Mouse (Mus musculus): Measurements from ENCODE around the gene Wwc1. TPM values are rescaled to one million over a fixed set of nuclear protein-coding genes. Genes with fewer than 3 reads are reported as not detected.
"Not testable (repeated sequence)": the region's sequence is repeated elsewhere in the genome, so short reads cannot be mapped to it uniquely, and the experiment has no call there.

The Wwc1 gene
- polyA plus RNA-seq, 1 experiment: 55.9 TPM

DNA sequence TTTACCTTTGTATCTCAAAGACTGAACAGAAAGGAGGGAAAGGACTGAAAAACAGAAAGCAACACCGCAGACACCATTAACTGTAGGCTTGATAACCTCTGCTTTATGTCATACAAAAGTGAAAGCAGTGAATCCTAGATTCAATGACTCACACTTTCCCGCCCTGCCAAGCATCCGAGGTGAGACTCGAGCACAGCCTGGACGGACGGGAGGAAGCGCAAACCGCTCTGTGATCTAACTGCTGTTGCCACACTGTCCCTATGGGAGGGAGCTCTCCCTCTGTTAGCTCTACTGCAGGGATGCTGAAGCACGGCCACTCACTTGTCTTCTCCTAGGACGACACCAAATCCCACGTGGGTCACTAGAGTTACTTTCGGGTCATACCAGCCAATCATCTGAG lies 164.0 kb downstream of the Wwc1 start:
- TF ChIP-seq CTCF (IDR thresholded peaks at IDR 0.05; ENCODE audit: extremely low read depth, insufficient read length, insufficient replicate concordance, low read depth, low read length) (no peak), POLR2A (IDR thresholded peaks at IDR 0.05; ENCODE audit: low read depth, low read length) (no peak)

DNA sequence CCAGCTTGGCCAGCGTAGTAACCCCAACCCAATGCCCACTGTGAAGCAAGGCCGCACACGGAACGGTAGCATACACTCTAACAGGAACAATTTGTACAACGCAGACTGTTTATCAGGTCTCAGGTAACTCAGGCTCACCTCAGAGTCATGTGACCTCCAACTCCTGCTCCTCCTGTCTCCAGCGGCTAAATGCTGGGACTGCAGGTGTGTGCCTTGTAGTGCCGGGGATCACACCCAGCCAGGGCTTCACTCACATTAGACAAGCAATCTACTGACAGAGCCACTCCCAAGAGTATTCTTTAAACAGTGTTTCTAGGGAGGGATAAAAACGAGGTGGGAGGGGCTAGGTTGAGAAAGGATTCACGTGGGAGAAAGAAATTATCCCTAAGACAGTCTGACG lies 168.9 kb downstream of the Wwc1 start:
- Histone ChIP-seq H3K36me3 (ENCODE audit: control insufficient read depth, insufficient read depth, low read length) (peaks cover 81% of the 10 kb centered on the region), H3K27me3 (ENCODE audit: control insufficient read depth, insufficient read depth, low read length) (no peaks in the 10 kb centered on the region), H3K4me3 (ENCODE audit: low read depth, low read length) (no peak overlapping the region), H3K4me1 (ENCODE audit: control insufficient read depth, insufficient read depth, insufficient read length, low read length) (no peaks in the 10 kb centered on the region), H3K27ac (ENCODE audit: insufficient read depth, low read depth, low read length) (no peak overlapping the region)
- 67% methylated on average over 10 of the region's 10 CpGs for WGBS
- TF ChIP-seq CTCF (IDR thresholded peaks at IDR 0.05; ENCODE audit: extremely low read depth, insufficient read length, insufficient replicate concordance, low read depth, low read length) (no peak), POLR2A (IDR thresholded peaks at IDR 0.05; ENCODE audit: low read depth, low read length) (no peak)

More for the DNA sequence above, 164.0 kb downstream of the Wwc1 start:
- Histone ChIP-seq H3K4me3 (ENCODE audit: low read depth, low read length) (no peak overlapping the region), H3K36me3 (ENCODE audit: control insufficient read depth, insufficient read depth, low read length) (peaks cover 84% of the 10 kb centered on the region), H3K27ac (ENCODE audit: insufficient read depth, low read depth, low read length) (no peak overlapping the region), H3K27me3 (ENCODE audit: control insufficient read depth, insufficient read depth, low read length) (no peaks in the 10 kb centered on the region), H3K4me1 (ENCODE audit: control insufficient read depth, insufficient read depth, insufficient read length, low read length) (no peaks in the 10 kb centered on the region)
- 75% methylated on average over 12 of the region's 12 CpGs for WGBS

DNA sequence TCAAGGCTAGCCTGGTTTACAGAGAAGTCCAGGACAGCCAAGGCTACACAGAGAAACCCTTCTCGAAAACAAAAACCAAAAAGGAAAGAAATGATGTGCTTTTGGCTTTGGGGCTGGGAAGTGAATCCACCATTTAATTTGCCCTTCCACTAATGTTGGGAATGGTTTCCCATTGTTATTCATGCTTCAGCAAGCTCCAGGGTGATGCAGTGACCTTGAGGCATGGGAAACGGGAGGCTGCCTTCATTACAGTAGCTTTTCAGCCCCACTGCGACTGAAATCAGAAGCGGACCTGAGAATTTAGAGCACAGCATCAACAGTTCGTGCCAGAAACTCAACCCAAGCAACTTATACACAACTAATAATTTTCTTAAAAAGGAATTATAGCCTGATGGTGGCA lies 179.0 kb downstream of the Wwc1 start:
- H3K27ac ChIP-seq (ENCODE audit: insufficient read depth, low read depth, low read length): no peak overlapping the region
- peaks cover 19% of the 10 kb centered on the region for H3K27me3 ChIP-seq (ENCODE audit: control insufficient read depth, insufficient read depth, low read length)
- WGBS: 76% methylated on average over 5 of the region's 5 CpGs
- no peaks in the 10 kb centered on the region for H3K36me3 ChIP-seq (ENCODE audit: control insufficient read depth, insufficient read depth, low read length)
- no peak overlapping the region for H3K4me3 ChIP-seq (ENCODE audit: low read depth, low read length)
- H3K4me1 ChIP-seq (ENCODE audit: control insufficient read depth, insufficient read depth, insufficient read length, low read length): no peaks in the 10 kb centered on the region
- TF ChIP-seq CTCF (IDR thresholded peaks at IDR 0.05; ENCODE audit: extremely low read depth, insufficient read length, insufficient replicate concordance, low read depth, low read length) (no peak), POLR2A (IDR thresholded peaks at IDR 0.05; ENCODE audit: low read depth, low read length) (no peak)

- Histone ChIP-seq H3K27me3 (ENCODE audit: control insufficient read depth, insufficient read depth, low read length) (peaks cover 19% of the 10 kb centered on the region), H3K4me3 (ENCODE audit: low read depth, low read length) (no peak within 1 kb of the TSS)
These were observed 181.5 kb downstream of the Wwc1 start, which contains the start of gene Fbll1 for GRCm38 (mm10) chr11:35798874-35799273. TSS of gene Fbll1 (minus strand) at chr11:35798884.

GRCm38 (mm10) chr11:35798495-35798820 lies 181.9 kb downstream of the Wwc1 start:
- Histone ChIP-seq H3K27me3 (ENCODE audit: control insufficient read depth, insufficient read depth, low read length) (peaks cover 19% of the 10 kb centered on the region), H3K4me1 (ENCODE audit: control insufficient read depth, insufficient read depth, insufficient read length, low read length) (no peaks in the 10 kb centered on the region), H3K36me3 (ENCODE audit: control insufficient read depth, insufficient read depth, low read length) (no peaks in the 10 kb centered on the region), H3K4me3 (ENCODE audit: low read depth, low read length) (no peak overlapping the region), H3K27ac (ENCODE audit: insufficient read depth, low read depth, low read length) (no peak overlapping the region)
- no peak for TF ChIP-seq POLR2A (IDR thresholded peaks at IDR 0.05; ENCODE audit: low read depth, low read length)
- TF ChIP-seq CTCF (IDR thresholded peaks at IDR 0.05; ENCODE audit: extremely low read depth, insufficient read length, insufficient replicate concordance, low read depth, low read length): no peak
- WGBS: 9% methylated on average over 23 of the region's 23 CpGs

More at GRCm38 (mm10) chr11:35798874-35799273, 181.5 kb downstream of the Wwc1 start, which contains the start of gene Fbll1:
- Histone ChIP-seq H3K4me1 (ENCODE audit: control insufficient read depth, insufficient read depth, insufficient read length, low read length) (no peaks in the 10 kb centered on the region), H3K36me3 (ENCODE audit: control insufficient read depth, insufficient read depth, low read length) (no peaks in the 10 kb centered on the region), H3K27ac (ENCODE audit: insufficient read depth, low read depth, low read length) (no peak within 1 kb of the TSS)
- TF ChIP-seq CTCF (IDR thresholded peaks at IDR 0.05; ENCODE audit: extremely low read depth, insufficient read length, insufficient replicate concordance, low read depth, low read length): no peak
- TF ChIP-seq POLR2A (IDR thresholded peaks at IDR 0.05; ENCODE audit: low read depth, low read length): no peak
- 22% methylated on average over 11 of the region's 11 CpGs for WGBS

- WGBS: 8% methylated on average over 82 of the region's 86 CpGs
- Histone ChIP-seq H3K27ac (ENCODE audit: insufficient read depth, low read depth, low read length) (no peak overlapping the region), H3K36me3 (ENCODE audit: control insufficient read depth, insufficient read depth, low read length) (no peaks in the 10 kb centered on the region), H3K4me1 (ENCODE audit: control insufficient read depth, insufficient read depth, insufficient read length, low read length) (no peaks in the 10 kb centered on the region), H3K4me3 (ENCODE audit: low read depth, low read length) (no peak overlapping the region), H3K27me3 (ENCODE audit: control insufficient read depth, insufficient read depth, low read length) (peaks cover 19% of the 10 kb centered on the region)
- TF ChIP-seq CTCF (IDR thresholded peaks at IDR 0.05; ENCODE audit: extremely low read depth, insufficient read length, insufficient replicate concordance, low read depth, low read length) (no peak), POLR2A (IDR thresholded peaks at IDR 0.05; ENCODE audit: low read depth, low read length) (no peak)
These were observed 182.4 kb downstream of the Wwc1 start for GRCm38 (mm10) chr11:35797751-35798494.

DNA sequence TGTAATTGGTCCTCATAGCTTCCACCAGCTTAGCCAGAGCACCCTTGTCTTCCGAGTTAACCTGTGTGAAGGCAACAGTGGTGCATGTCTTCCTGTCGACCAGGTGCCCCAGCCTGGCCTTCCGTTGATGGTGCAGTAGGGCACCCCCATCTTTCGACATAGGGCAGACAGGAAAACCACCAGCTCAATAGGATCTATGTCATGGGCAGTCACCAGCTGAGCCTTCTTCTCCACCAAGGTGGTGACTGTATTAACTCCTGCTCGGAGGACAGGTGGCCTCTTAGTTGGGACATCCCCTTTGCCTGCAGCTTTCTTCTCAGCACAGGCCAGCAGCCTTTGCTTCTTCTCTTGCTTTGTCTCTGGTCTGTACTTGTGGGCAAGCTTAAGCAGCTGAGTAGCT lies 187.5 kb downstream of the Wwc1 start:
- not testable (repeated sequence) for H3K4me3 ChIP-seq (ENCODE audit: low read depth, low read length); H3K4me1 ChIP-seq (ENCODE audit: control insufficient read depth, insufficient read depth, insufficient read length, low read length); H3K27ac ChIP-seq (ENCODE audit: insufficient read depth, low read depth, low read length); H3K27me3 ChIP-seq (ENCODE audit: control insufficient read depth, insufficient read depth, low read length)
- peaks cover 18% of the 10 kb centered on the region for H3K36me3 ChIP-seq (ENCODE audit: control insufficient read depth, insufficient read depth, low read length)
- 64% methylated on average over 5 of the region's 5 CpGs for WGBS
